Mouse (Mus musculus): ENCODE measurements around the gene Ccnj.

- TF ChIP-seq POLR2A (IDR thresholded peaks at IDR 0.05; ENCODE audit: low read depth, low read length) (no peak), UBTF (IDR thresholded peaks at IDR 0.05; ENCODE audit: low read depth, low read length) (peak; percentile 73; the same call in 1 of the 2 replicates), ETS1 (conservative IDR thresholded peaks at IDR 0.05; ENCODE audit: low read depth, low read length) (no peak), CTCF (conservative IDR thresholded peaks at IDR 0.05 in 1 of 2, IDR thresholded peaks at IDR 0.05 in 1 of 2; ENCODE audit: low read depth in 2 of 2, low read length in 2 of 2) (no peak), USF2 (conservative IDR thresholded peaks at IDR 0.05; ENCODE audit: low read depth, low read length) (no peak), E2F4 (IDR thresholded peaks at IDR 0.05; ENCODE audit: insufficient replicate concordance, low read depth, low read length) (no peak), USF1 (IDR thresholded peaks at IDR 0.05; ENCODE audit: low read depth, low read length) (no peak), MYC (IDR thresholded peaks at IDR 0.05; ENCODE audit: low read depth, low read length) (0 out of 2 replicates have a peak, but pooled peaks have one; percentile 4), GABPA (IDR thresholded peaks at IDR 0.05; ENCODE audit: insufficient replicate concordance, low read depth, low read length) (no peak), KAT2A (IDR thresholded peaks at IDR 0.05; ENCODE audit: insufficient replicate concordance, low read length) (no peak), ELF1 (IDR thresholded peaks at IDR 0.05; ENCODE audit: low read depth, low read length) (no peak; the same call in 1 of the 2 replicates), ZNF384 (IDR thresholded peaks at IDR 0.05; ENCODE audit: low read depth, low read length) (no peak), MAFK (IDR thresholded peaks at IDR 0.05; ENCODE audit: insufficient replicate concordance, low read length) (no peak)
These were observed 530 bp downstream of the Ccnj start for GRCm38 (mm10) chr19:40831416-40832201.
